Mouse (Mus musculus) erythroblast, embryonic 14.5 days (primary cell): Measurements from ENCODE around the gene Efhd1.

Experiments used
- GATA1 ChIP-seq: IDR thresholded peaks from 2 replicates; pipeline ENCODE4 v1.6.1; 2012; ENCODE audit warnings: low read length, inconsistent platforms, mixed read lengths
- TAL1 ChIP-seq: IDR thresholded peaks from 3 replicates; pipeline ENCODE4 v1.6.1; 2012; ENCODE audit warnings: low read length, inconsistent platforms, mixed read lengths

GRCm38 (mm10) chr1:87257691-87258090 is 6.5 kb upstream of the Efhd1 start:
- no peak for TF ChIP-seq GATA1
- no peak for TF ChIP-seq TAL1
